Mouse (Mus musculus) thymus, adult 2 months (tissue): Measurements from ENCODE around the gene Cd200r1. TPM values are rescaled to one million over a fixed set of nuclear protein-coding genes. Genes with fewer than 3 reads are reported as not detected.
"Not testable (repeated sequence)": the region's sequence is repeated elsewhere in the genome, so short reads cannot be mapped to it uniquely, and the experiment has no call there.

Experiments used
- DNase-seq: peaks from one replicate; pipeline ENCODE4 v3.0.0; 2021
- H3K27ac ChIP-seq: fragments of 200-500 bp; 2 replicates; pipeline ENCODE4 v1.5.1; 2012; ENCODE audit warnings: low read length, control low read depth; ENCODE audit not compliant: control insufficient read depth, insufficient read depth
- H3K27me3 ChIP-seq: fragments of 200-500 bp; 2 replicates; pipeline ENCODE4 v1.6.1; 2012; ENCODE audit warnings: mild to moderate bottlenecking, low read length, moderate library complexity, mixed read lengths; ENCODE audit not compliant: control insufficient read depth, insufficient read depth
- H3K36me3 ChIP-seq: fragments of 200-500 bp; 2 replicates; pipeline ENCODE4 v1.6.1; 2012; ENCODE audit warnings: mild to moderate bottlenecking, low read length, moderate library complexity; ENCODE audit not compliant: control insufficient read depth, insufficient read depth
- H3K4me1 ChIP-seq: fragments of 200-500 bp; replicated peaks from 2 replicates; pipeline ENCODE4 v1.6.1; 2012; ENCODE audit warnings: low read length; ENCODE audit not compliant: control insufficient read depth, insufficient read depth
- H3K4me3 ChIP-seq: fragments of 200-500 bp; 2 replicates; pipeline ENCODE4 v1.5.1; 2012; ENCODE audit warnings: mild to moderate bottlenecking, low read length, control low read depth, moderate library complexity; ENCODE audit not compliant: control insufficient read depth, insufficient read depth
- CTCF ChIP-seq: fragments of 200-500 bp; IDR thresholded peaks from 2 replicates; pipeline ENCODE4 v1.5.1; 2012; ENCODE audit warnings: mild to moderate bottlenecking, control low read depth, low read length, moderate library complexity, borderline replicate concordance; ENCODE audit not compliant: control insufficient read depth, poor library complexity, insufficient read depth; ENCODE audit errors: extremely low read depth
- POLR2A ChIP-seq: fragments of 200-500 bp; IDR thresholded peaks from 2 replicates; pipeline ENCODE4 v1.6.1; 2012; ENCODE audit warnings: mild to moderate bottlenecking, low read length, control low read depth, moderate library complexity; ENCODE audit not compliant: control insufficient read depth, poor library complexity, insufficient read depth; ENCODE audit errors: extremely low read depth
- WGBS: fragments of 180-500 bp; shearing (Covaris S2); methylation state at CpG from one replicate; pipeline ENCODE4 v1.1.7; 2018; 5-methylcytosine and 5-hydroxymethylcytosine counted together
- polyA plus RNA-seq: library from polyadenylated mRNA; depleted of rRNA; stranded (reverse); fragments of >200 nt; gene quantifications from 2 replicates; pipeline ENCODE4 v1.2.3, GENCODE M21; 2012

The Cd200r1 gene
- polyA plus RNA-seq, 1 experiment: 3.7 TPM

DNA sequence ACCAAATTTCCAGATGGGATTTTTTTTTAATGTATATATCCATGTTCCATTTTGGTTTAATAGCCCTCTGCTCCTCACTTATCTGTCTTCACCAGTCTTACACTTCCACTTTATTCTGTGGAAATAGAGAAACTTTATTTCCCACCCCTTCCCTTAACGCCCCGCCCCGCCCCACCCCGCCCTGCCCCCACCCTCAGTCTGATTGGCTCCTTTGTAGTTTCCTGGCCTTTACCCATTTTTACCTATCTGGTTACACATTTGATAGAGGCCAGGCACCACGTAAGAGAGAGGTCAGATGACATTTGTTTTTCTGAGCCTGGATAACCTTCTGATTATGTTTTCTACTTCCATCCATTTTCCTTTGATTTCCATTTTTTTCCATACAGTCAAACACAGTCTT is 14.0 kb downstream of the Cd200r1 start:
- Histone ChIP-seq H3K4me1 (peaks cover 2% of the 10 kb centered on the region; the same call in 1 of the 2 replicates), H3K4me3 (no peak overlapping the region), H3K27me3 (no peaks in the 10 kb centered on the region), H3K36me3 (no peaks in the 10 kb centered on the region), H3K27ac (no peak overlapping the region)
- TF ChIP-seq CTCF (no peak), POLR2A (no peak)
- DNase-seq: no peak
- 89% methylated on average over 5 of the region's 5 CpGs for WGBS

DNA sequence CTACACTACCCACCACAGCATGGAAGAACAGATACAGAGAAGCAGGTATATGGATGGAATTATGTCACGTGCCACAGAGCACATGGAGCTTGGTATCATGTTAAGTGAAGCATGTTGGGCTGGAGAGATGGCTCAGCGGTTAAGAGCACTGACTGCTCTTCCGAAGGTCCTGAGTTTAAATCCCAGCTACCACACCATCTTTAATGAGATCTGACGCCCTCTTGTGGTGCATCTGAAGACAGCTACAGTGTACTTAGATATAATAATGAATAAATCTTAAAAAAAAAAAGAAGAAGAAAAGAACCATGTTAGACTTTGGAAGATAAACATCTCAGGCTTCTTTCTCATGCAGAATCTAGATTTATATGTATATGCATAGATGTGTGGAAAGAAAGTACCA is 15.2 kb downstream of the Cd200r1 start:
- H3K4me3 ChIP-seq: no peak overlapping the region
- WGBS: 88% methylated on average over 4 of the region's 4 CpGs
- no peak for TF ChIP-seq POLR2A
- no peak for TF ChIP-seq CTCF
- H3K27ac ChIP-seq: no peak overlapping the region
- peaks cover 2% of the 10 kb centered on the region; the same call in 1 of the 2 replicates for H3K4me1 ChIP-seq
- no peaks in the 10 kb centered on the region for H3K27me3 ChIP-seq
- DNase-seq: no peak
- no peaks in the 10 kb centered on the region for H3K36me3 ChIP-seq

DNA sequence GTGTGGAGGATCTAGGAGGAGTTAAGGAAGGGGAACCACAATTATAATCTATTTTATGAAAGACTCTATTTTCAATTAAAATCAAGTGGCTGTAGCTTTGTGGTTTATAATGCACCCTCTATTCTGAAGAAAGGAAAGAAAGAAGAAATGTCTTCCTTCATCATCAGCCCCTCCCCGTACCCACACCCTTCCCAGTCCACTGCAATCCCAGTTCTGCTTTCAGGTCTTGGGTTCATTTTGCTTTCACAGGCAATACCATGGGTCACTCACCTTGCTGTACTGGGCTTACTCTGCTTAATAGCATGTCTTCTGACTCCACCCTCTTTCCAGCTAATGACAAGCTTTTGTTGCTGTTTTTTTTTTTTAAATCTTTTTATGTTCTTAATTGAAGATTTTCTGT is 21.4 kb downstream of the Cd200r1 start:
- DNase-seq: no peak
- TF ChIP-seq POLR2A: no peak
- no peak for TF ChIP-seq CTCF
- no peak overlapping the region for H3K4me3 ChIP-seq
- no peaks in the 10 kb centered on the region for H3K4me1 ChIP-seq
- WGBS: 74% methylated on average over 1 of the region's 1 CpGs
- no peaks in the 10 kb centered on the region for H3K36me3 ChIP-seq
- no peaks in the 10 kb centered on the region for H3K27me3 ChIP-seq
- no peak overlapping the region for H3K27ac ChIP-seq

DNA sequence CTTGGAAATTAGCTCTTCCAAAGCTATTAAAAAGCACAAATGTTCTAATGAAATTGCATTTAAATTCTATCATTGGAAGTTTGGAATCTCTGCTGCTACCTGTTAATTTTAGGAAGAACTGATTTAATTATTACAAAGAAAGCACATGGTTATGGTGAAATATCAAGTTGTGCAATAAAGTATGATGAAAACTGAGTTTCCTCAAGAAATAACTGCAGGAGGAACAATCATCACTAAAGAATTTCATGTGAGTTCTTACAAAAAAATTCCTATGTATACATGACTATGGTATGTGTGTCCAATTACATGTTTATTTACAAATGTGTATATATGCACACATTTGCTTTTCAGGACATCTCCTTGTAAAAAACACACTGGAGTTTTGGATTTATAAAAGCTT is 28.9 kb downstream of the Cd200r1 start:
- H3K27me3 ChIP-seq: no peaks in the 10 kb centered on the region
- DNase-seq: no peak
- H3K27ac ChIP-seq: no peak overlapping the region
- no peaks in the 10 kb centered on the region for H3K4me1 ChIP-seq
- H3K36me3 ChIP-seq: no peaks in the 10 kb centered on the region
- H3K4me3 ChIP-seq: no peak overlapping the region
- TF ChIP-seq CTCF (no peak), POLR2A (no peak)

DNA sequence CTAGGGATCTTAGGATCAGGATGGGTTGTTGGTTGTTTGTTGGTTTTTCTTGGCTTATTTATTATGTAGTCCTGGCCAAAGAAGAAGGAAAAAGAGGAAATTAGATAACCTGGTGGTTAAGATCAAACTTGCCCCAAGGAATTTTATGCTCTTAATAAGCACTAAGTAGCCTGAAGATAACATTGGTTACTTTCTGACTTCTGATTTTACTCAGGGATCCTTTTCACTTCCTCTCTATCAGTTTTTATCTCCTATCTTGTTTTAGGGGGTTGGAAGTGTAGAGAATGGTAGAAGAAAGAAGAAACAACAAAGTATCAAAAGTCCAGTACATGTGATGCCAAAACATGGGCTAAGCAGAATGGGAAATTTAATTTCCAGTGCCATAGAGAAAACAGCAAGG is 40.4 kb downstream of the Cd200r1 start:
- no peak for DNase-seq
- H3K4me3 ChIP-seq: no peak overlapping the region
- H3K36me3 ChIP-seq: no peaks in the 10 kb centered on the region
- H3K27ac ChIP-seq: no peak overlapping the region
- H3K4me1 ChIP-seq: no peaks in the 10 kb centered on the region
- TF ChIP-seq CTCF: no peak
- TF ChIP-seq POLR2A: no peak
- no peaks in the 10 kb centered on the region for H3K27me3 ChIP-seq

DNA sequence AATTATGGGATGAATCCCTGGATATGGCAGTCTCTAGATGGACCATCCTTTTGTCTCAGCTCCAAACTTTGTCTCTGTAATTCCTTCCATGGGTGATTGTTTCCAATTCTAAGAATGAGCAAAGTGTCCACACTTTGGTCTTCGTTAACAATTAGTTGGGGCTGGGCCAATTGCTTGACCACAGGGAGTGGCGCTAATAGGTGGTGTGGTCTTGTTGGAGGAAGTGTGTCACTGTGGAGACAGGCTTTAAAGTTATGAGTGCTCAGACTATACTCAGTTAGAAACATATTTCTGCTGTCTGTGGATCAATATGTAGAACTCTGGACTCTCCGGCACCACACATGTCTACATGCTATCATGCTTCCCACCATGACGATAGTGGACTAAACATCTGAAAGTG is 44.7 kb downstream of the Cd200r1 start:
- DNase-seq, H3K4me1 ChIP-seq, H3K27me3 ChIP-seq, H3K27ac ChIP-seq, H3K36me3 ChIP-seq, H3K4me3 ChIP-seq: not testable (repeated sequence)
- WGBS: 96% methylated on average over 4 of the region's 4 CpGs

DNA sequence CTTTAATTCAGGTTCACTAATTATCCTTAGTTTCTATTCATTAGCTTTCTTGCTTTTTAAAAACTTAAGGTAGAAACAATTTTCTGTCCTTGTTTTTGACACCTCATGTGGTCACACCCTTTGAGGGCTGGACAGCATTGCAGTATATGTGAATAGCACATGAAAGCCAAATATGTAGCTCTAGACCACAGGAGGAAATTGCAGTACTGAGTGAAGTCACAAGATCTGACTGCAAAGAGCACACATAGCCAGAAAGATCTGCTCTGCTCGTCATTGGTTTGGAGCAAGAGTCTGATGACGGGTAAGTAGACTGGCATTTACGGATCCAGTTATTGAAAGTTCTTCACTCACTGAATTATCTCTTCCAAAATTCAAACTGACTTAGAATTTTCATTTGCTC is 46.0 kb downstream of the Cd200r1 start, which contains the start of gene Cd200r4:
TSS of gene Cd200r4 (plus strand) at position 190 of the 400 bp plus-strand sequence.
- DNase-seq: no peak
- no peaks in the 10 kb centered on the region for H3K4me1 ChIP-seq
- H3K27me3 ChIP-seq: no peaks in the 10 kb centered on the region
- TF ChIP-seq CTCF: no peak
- TF ChIP-seq POLR2A: no peak
- no peak within 1 kb of the TSS for H3K27ac ChIP-seq
- no peaks in the 10 kb centered on the region for H3K36me3 ChIP-seq
- no peak within 1 kb of the TSS for H3K4me3 ChIP-seq
- WGBS: 72% methylated on average over 3 of the region's 3 CpGs
